Mouse (Mus musculus) MEL (cell line): ENCODE results near the gene Apbb1ip. TPM values are rescaled to one million over a fixed set of nuclear protein-coding genes. Genes with fewer than 3 reads are reported as not detected.

ENCODE experiments used
- DNase-seq: peaks from one replicate; pipeline ENCODE4 v3.0.0; 2011; ENCODE audit warnings: low read depth, low spot score
- H3K27ac ChIP-seq: 2 replicates; pipeline ENCODE4 v1.5.1; 2012; ENCODE audit warnings: low read depth, mild to moderate bottlenecking, control low read depth, low read length, moderate library complexity; ENCODE audit not compliant: control insufficient read depth
- H3K27me3 ChIP-seq, 2 experiments: fragments of 150-350 bp in 1 of 2; sonication (generic) in 1 of 2; 2 replicates each; pipeline ENCODE4 v1.6.1; 2012; ENCODE audit warnings: low read length in 2 of 2, mild to moderate bottlenecking in 2 of 2, improper control_type of control experiment in 1 of 2, moderate library complexity in 1 of 2; ENCODE audit not compliant: insufficient read depth in 2 of 2, control insufficient read depth in 1 of 2
- H3K36me3 ChIP-seq, 2 experiments: 2 replicates each; pipeline ENCODE4 v1.6.1; 2012 to 2014; ENCODE audit warnings: low read length in 2 of 2, improper control_type of control experiment in 1 of 2, inconsistent platforms in 1 of 2, mild to moderate bottlenecking in 1 of 2; ENCODE audit not compliant: insufficient read depth in 2 of 2, control insufficient read depth in 1 of 2
- H3K4me1 ChIP-seq, 2 experiments: fragments of 150-350 bp in 1 of 2; sonication (generic) in 1 of 2; 2 replicates each; pipeline ENCODE4 v1.6.1; 2012; ENCODE audit warnings: low read length in 2 of 2, improper control_type of control experiment in 1 of 2, mild to moderate bottlenecking in 1 of 2; ENCODE audit not compliant: insufficient read depth in 2 of 2, control insufficient read depth in 1 of 2
- H3K4me3 ChIP-seq, 2 experiments: fragments of 150-350 bp in 1 of 2; sonication (generic) in 1 of 2; 2 replicates each; pipeline ENCODE4 v1.5.1; 2012; ENCODE audit warnings: low read depth in 2 of 2, low read length in 2 of 2, mild to moderate bottlenecking in 2 of 2, moderate library complexity in 2 of 2, control low read depth in 1 of 2, improper control_type of control experiment in 1 of 2; ENCODE audit not compliant: control insufficient read depth in 1 of 2, insufficient read depth in 1 of 2
- H3K79me2 ChIP-seq: 2 replicates; pipeline ENCODE4 v1.6.1; 2012; ENCODE audit warnings: mild to moderate bottlenecking, low read length, moderate library complexity; ENCODE audit not compliant: control insufficient read depth, poor library complexity, insufficient read depth
- H3K9ac ChIP-seq: 2 replicates; pipeline ENCODE4 v1.6.1; 2012; ENCODE audit warnings: low read depth, mild to moderate bottlenecking, control low read depth, low read length, moderate library complexity; ENCODE audit not compliant: control insufficient read depth, poor library complexity, severe bottlenecking
- H3K9me3 ChIP-seq: fragments of 150-350 bp; sonication (generic); replicated peaks from 2 replicates; pipeline ENCODE4 v1.6.1; 2012; ENCODE audit warnings: mild to moderate bottlenecking, low read length, improper control_type of control experiment, moderate library complexity; ENCODE audit not compliant: insufficient read depth
- BHLHE40 ChIP-seq: IDR thresholded peaks from 2 replicates; pipeline ENCODE4 v1.6.1; 2012; ENCODE audit warnings: low read depth, mild to moderate bottlenecking, inconsistent platforms, low read length, improper control_type of control experiment, borderline replicate concordance
- CHD1 ChIP-seq: IDR thresholded peaks from 2 replicates; pipeline ENCODE4 v1.6.1; 2012; ENCODE audit warnings: low read depth, mild to moderate bottlenecking, inconsistent platforms, low read length, improper control_type of control experiment
- CHD2 ChIP-seq: IDR thresholded peaks from 2 replicates; pipeline ENCODE4 v1.6.1; 2011; ENCODE audit warnings: low read length, improper control_type of control experiment
- CTCF ChIP-seq, 3 experiments: IDR thresholded peaks in 2 of 3; conservative IDR thresholded peaks in 1 of 3; 2 replicates each; pipeline ENCODE4 v1.5.1; 2011 to 2012; ENCODE audit warnings: low read length in 3 of 3, low read depth in 2 of 3, mild to moderate bottlenecking in 2 of 3, improper control_type of control experiment in 1 of 3, inconsistent platforms in 1 of 3, mixed read lengths in 1 of 3, moderate library complexity in 1 of 3; ENCODE audit not compliant: control insufficient read depth in 1 of 3, insufficient read depth in 1 of 3, poor library complexity in 1 of 3, severe bottlenecking in 1 of 3
- E2F4 ChIP-seq: IDR thresholded peaks from 2 replicates; pipeline ENCODE4 v1.6.1; 2011; ENCODE audit warnings: low read depth, low read length, improper control_type of control experiment, borderline replicate concordance
- ELF1 ChIP-seq: IDR thresholded peaks from 2 replicates; pipeline ENCODE4 v1.6.1; 2014; ENCODE audit warnings: low read depth, mild to moderate bottlenecking, inconsistent platforms, low read length, improper control_type of control experiment, moderate library complexity
- EP300 ChIP-seq, 2 experiments: IDR thresholded peaks; 2 replicates each; pipeline ENCODE4 v1.6.1; 2011; ENCODE audit warnings: improper control_type of control experiment in 2 of 2, low read length in 2 of 2, low read depth in 1 of 2, mild to moderate bottlenecking in 1 of 2
- ETS1 ChIP-seq: IDR thresholded peaks from 2 replicates; pipeline ENCODE4 v1.6.1; 2012; ENCODE audit warnings: low read depth, mild to moderate bottlenecking, inconsistent platforms, low read length, improper control_type of control experiment, moderate library complexity
- GABPA ChIP-seq: IDR thresholded peaks from 2 replicates; pipeline ENCODE4 v1.6.1; 2012; ENCODE audit warnings: low read depth, mild to moderate bottlenecking, inconsistent platforms, low read length, improper control_type of control experiment, moderate library complexity
- GATA1 ChIP-seq: IDR thresholded peaks from 2 replicates; pipeline ENCODE4 v1.6.1; 2011; ENCODE audit warnings: low read depth, low read length, improper control_type of control experiment
- HCFC1 ChIP-seq: IDR thresholded peaks from 2 replicates; pipeline ENCODE4 v1.6.1; 2012; ENCODE audit warnings: low read depth, mild to moderate bottlenecking, inconsistent platforms, low read length, improper control_type of control experiment, moderate library complexity
- JUND ChIP-seq: IDR thresholded peaks from 2 replicates; pipeline ENCODE4 v1.6.1; 2011; ENCODE audit warnings: low read depth, mild to moderate bottlenecking, improper control_type of control experiment, low read length
- KAT2A ChIP-seq: conservative IDR thresholded peaks from 2 replicates; pipeline ENCODE4 v1.6.1; 2012; ENCODE audit warnings: low read depth, low read length, improper control_type of control experiment, inconsistent platforms
- MAFK ChIP-seq: IDR thresholded peaks from 2 replicates; pipeline ENCODE4 v1.6.1; 2011; ENCODE audit warnings: low read depth, mild to moderate bottlenecking, low read length, improper control_type of control experiment, borderline replicate concordance
- MAX ChIP-seq: IDR thresholded peaks from 2 replicates; pipeline ENCODE4 v1.6.1; 2011; ENCODE audit warnings: low read length, improper control_type of control experiment
- MAZ ChIP-seq: IDR thresholded peaks from 2 replicates; pipeline ENCODE4 v1.6.1; 2012; ENCODE audit warnings: low read depth, mild to moderate bottlenecking, inconsistent platforms, low read length, improper control_type of control experiment
- MEF2A ChIP-seq: IDR thresholded peaks from 2 replicates; pipeline ENCODE4 v1.6.1; 2014; ENCODE audit warnings: low read depth, mild to moderate bottlenecking, inconsistent platforms, low read length, improper control_type of control experiment; ENCODE audit not compliant: poor library complexity, insufficient replicate concordance, severe bottlenecking; ENCODE audit errors: extremely low read depth
- MXI1 ChIP-seq: IDR thresholded peaks from 2 replicates; pipeline ENCODE4 v1.6.1; 2011; ENCODE audit warnings: mild to moderate bottlenecking, low read depth, low read length, improper control_type of control experiment
- MYB ChIP-seq: IDR thresholded peaks from 2 replicates; pipeline ENCODE4 v1.6.1; 2011; ENCODE audit warnings: mild to moderate bottlenecking, low read depth, low read length, improper control_type of control experiment
- MYC ChIP-seq: IDR thresholded peaks from 2 replicates; pipeline ENCODE4 v1.6.1; 2011; ENCODE audit warnings: low read depth, mild to moderate bottlenecking, low read length, improper control_type of control experiment, moderate library complexity
- NELFE ChIP-seq: IDR thresholded peaks from 2 replicates; pipeline ENCODE4 v1.6.1; 2011; ENCODE audit warnings: low read depth, low read length, improper control_type of control experiment
- NRF1 ChIP-seq: IDR thresholded peaks from 2 replicates; pipeline ENCODE4 v1.6.1; 2014; ENCODE audit warnings: low read depth, mild to moderate bottlenecking, inconsistent platforms, low read length, improper control_type of control experiment, moderate library complexity; ENCODE audit not compliant: poor library complexity, insufficient read depth, severe bottlenecking
- POLR2A ChIP-seq, 2 experiments: IDR thresholded peaks; 2 replicates each; pipeline ENCODE4 v1.6.1; 2011 to 2012; ENCODE audit warnings: low read length in 2 of 2, mild to moderate bottlenecking in 2 of 2, control low read depth in 1 of 2, improper control_type of control experiment in 1 of 2, low read depth in 1 of 2, moderate library complexity in 1 of 2; ENCODE audit not compliant: control insufficient read depth in 1 of 2, insufficient read depth in 1 of 2, poor library complexity in 1 of 2
- POLR2AphosphoS2 ChIP-seq: IDR thresholded peaks from 2 replicates; pipeline ENCODE4 v1.6.1; 2011; ENCODE audit warnings: low read length, improper control_type of control experiment
- POLR2AphosphoS5 ChIP-seq: IDR thresholded peaks from 2 replicates; pipeline ENCODE4 v1.6.1; 2012; ENCODE audit warnings: low read depth, borderline replicate concordance, mild to moderate bottlenecking, inconsistent platforms, low read length, moderate library complexity, mixed read lengths
- RAD21 ChIP-seq: IDR thresholded peaks from 2 replicates; pipeline ENCODE4 v1.6.1; 2011; ENCODE audit warnings: mild to moderate bottlenecking, low read depth, low read length, improper control_type of control experiment
- RCOR1 ChIP-seq: IDR thresholded peaks from 2 replicates; pipeline ENCODE4 v1.6.1; 2012; ENCODE audit warnings: low read depth, mild to moderate bottlenecking, inconsistent platforms, low read length, improper control_type of control experiment
- SIN3A ChIP-seq: IDR thresholded peaks from 2 replicates; pipeline ENCODE4 v1.6.1; 2012; ENCODE audit warnings: low read length, improper control_type of control experiment, inconsistent platforms
- SMC3 ChIP-seq: IDR thresholded peaks from 2 replicates; pipeline ENCODE4 v1.6.1; 2011; ENCODE audit warnings: low read depth, low read length, improper control_type of control experiment
- TAL1 ChIP-seq: IDR thresholded peaks from 2 replicates; pipeline ENCODE4 v1.6.1; 2012; ENCODE audit warnings: mild to moderate bottlenecking, inconsistent platforms, low read length, moderate library complexity, mixed read lengths
- TBP ChIP-seq: IDR thresholded peaks from 2 replicates; pipeline ENCODE4 v1.8.0; 2011; ENCODE audit warnings: low read depth, low read length, improper control_type of control experiment
- TCF12 ChIP-seq: IDR thresholded peaks from 2 replicates; pipeline ENCODE4 v1.6.1; 2014; ENCODE audit warnings: low read depth, mild to moderate bottlenecking, inconsistent platforms, low read length, improper control_type of control experiment, moderate library complexity
- UBTF ChIP-seq: IDR thresholded peaks from 2 replicates; pipeline ENCODE4 v1.6.1; 2012; ENCODE audit warnings: low read depth, mild to moderate bottlenecking, inconsistent platforms, low read length, improper control_type of control experiment, moderate library complexity, borderline replicate concordance; ENCODE audit not compliant: insufficient read depth
- USF1 ChIP-seq: IDR thresholded peaks from 2 replicates; pipeline ENCODE4 v1.6.1; 2014; ENCODE audit warnings: low read depth, mild to moderate bottlenecking, inconsistent platforms, low read length, improper control_type of control experiment, moderate library complexity
- USF2 ChIP-seq, 2 experiments: IDR thresholded peaks; 2 replicates each; pipeline ENCODE4 v1.6.1; 2011 to 2012; ENCODE audit warnings: improper control_type of control experiment in 2 of 2, low read length in 2 of 2, borderline replicate concordance in 1 of 2, inconsistent platforms in 1 of 2, low read depth in 1 of 2, mild to moderate bottlenecking in 1 of 2; ENCODE audit not compliant: insufficient read depth in 1 of 2
- ZC3H11A ChIP-seq: IDR thresholded peaks from 2 replicates; pipeline ENCODE4 v1.6.1; 2012; ENCODE audit warnings: low read depth, mild to moderate bottlenecking, inconsistent platforms, low read length, improper control_type of control experiment
- ZKSCAN1 ChIP-seq: IDR thresholded peaks from 2 replicates; pipeline ENCODE4 v1.6.1; 2012; ENCODE audit warnings: low read depth, mild to moderate bottlenecking, inconsistent platforms, low read length, improper control_type of control experiment, moderate library complexity
- ZMIZ1 ChIP-seq: IDR thresholded peaks from 2 replicates; pipeline ENCODE4 v1.6.1; 2012; ENCODE audit warnings: low read depth, mild to moderate bottlenecking, inconsistent platforms, low read length, improper control_type of control experiment, moderate library complexity
- ZNF384 ChIP-seq: IDR thresholded peaks from 2 replicates; pipeline ENCODE4 v1.6.1; 2012; ENCODE audit warnings: low read depth, mild to moderate bottlenecking, inconsistent platforms, low read length, improper control_type of control experiment
- polyA plus RNA-seq, 2 experiments: library from polyadenylated mRNA; stranded (reverse) in 1 of 2; unstranded in 1 of 2; fragments of >175 nt in 1 of 2; fragments of >200 nt in 1 of 2; gene quantifications; 2 replicates each; pipeline versions ENCODE4 v1.2.1 to v1.2.4; 2012; ENCODE audit warnings: low replicate concordance in 2 of 2, low read depth in 1 of 2; ENCODE audit not compliant: insufficient read length in 2 of 2, insufficient read depth in 1 of 2, missing spikeins in 1 of 2
- total RNA-seq: library from RNA; depleted of rRNA; stranded (reverse); fragments of 300-350 nt; gene quantifications from 2 replicates; pipeline ENCODE4 v1.2.3, GENCODE M21; 2012

Gene Apbb1ip
- total and polyA plus RNA-seq, 3 experiments: 7.4 to 60.7 TPM; not detected in 1

DNA sequence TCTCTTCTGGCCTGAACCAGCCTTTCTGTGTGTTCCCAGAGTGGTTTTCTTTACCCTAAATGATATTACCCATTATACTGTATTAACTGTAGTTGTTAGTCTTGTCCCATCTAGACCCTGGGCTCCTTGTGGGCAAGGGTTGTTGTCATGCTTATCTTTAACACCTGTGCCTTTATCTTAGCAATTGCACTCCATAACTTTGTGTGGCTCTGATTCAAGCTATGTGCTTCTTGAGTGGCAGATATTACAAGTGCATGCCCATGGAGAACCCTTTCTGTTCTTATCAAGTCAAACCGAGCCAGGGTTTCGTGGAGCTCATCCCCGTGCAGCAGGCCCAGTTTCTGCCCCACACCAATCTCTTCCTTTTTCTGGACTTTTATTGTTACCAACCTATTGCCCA is 130.1 kb downstream of the Apbb1ip start:
- H3K27ac ChIP-seq: no peak overlapping the region
- H3K9ac ChIP-seq: no peak overlapping the region
- H3K4me1 ChIP-seq: no peaks in the 10 kb centered on the region
- H3K36me3 ChIP-seq: peaks cover 10 to 44% of the 10 kb centered on the region in 2 experiments
- peak; percentile 46 for DNase-seq
- no peak for TF ChIP-seq MAX
- TF ChIP-seq CHD2: no peak
- no peak for TF ChIP-seq POLR2AphosphoS2
- no peak for TF ChIP-seq MYB
- TF ChIP-seq ELF1: no peak
- peak; percentile 48 to 65; a peak in 3 of 4 replicates for TF ChIP-seq EP300 (IDR thresholded peaks at IDR 0.05; ENCODE audit: low read depth in 1 of 2, low read length in 2 of 2)
- no peak for TF ChIP-seq ZMIZ1
- no peak for TF ChIP-seq MXI1
- TF ChIP-seq SIN3A: no peak
- no peak for TF ChIP-seq RAD21
- TF ChIP-seq TAL1: peak; percentile 45
- TF ChIP-seq RCOR1: peak; percentile 68
- no peak for TF ChIP-seq MYC
- TF ChIP-seq ZNF384: no peak
- TF ChIP-seq USF2 (IDR thresholded peaks at IDR 0.05; ENCODE audit: borderline replicate concordance in 1 of 2, insufficient read depth in 1 of 2, low read depth in 1 of 2, low read length in 2 of 2): no peak
- TF ChIP-seq GABPA: no peak
- no peak for TF ChIP-seq ZKSCAN1
- TF ChIP-seq MEF2A: no peak
- no peak for TF ChIP-seq MAZ
- no peak for TF ChIP-seq UBTF
- no peak for TF ChIP-seq HCFC1
- TF ChIP-seq POLR2AphosphoS5: no peak
- peak; percentile 76; the same call in 1 of the 2 replicates for TF ChIP-seq TCF12
- no peak for TF ChIP-seq BHLHE40
- no peak for TF ChIP-seq KAT2A
- TF ChIP-seq MAFK: no peak
- TF ChIP-seq USF1: no peak
- peak; percentile 73 for TF ChIP-seq GATA1
- TF ChIP-seq CTCF (IDR thresholded peaks at IDR 0.05 in 2 of 3, conservative IDR thresholded peaks at IDR 0.05 in 1 of 3; ENCODE audit: control insufficient read depth in 1 of 3, insufficient read depth in 1 of 3, low read depth in 2 of 3, low read length in 3 of 3, poor library complexity in 1 of 3, severe bottlenecking in 1 of 3): no peak
- TF ChIP-seq TBP: no peak
- TF ChIP-seq POLR2A (IDR thresholded peaks at IDR 0.05; ENCODE audit: control insufficient read depth in 1 of 2, insufficient read depth in 1 of 2, low read depth in 1 of 2, low read length in 2 of 2, poor library complexity in 1 of 2): no peak
- no peak for TF ChIP-seq SMC3
- no peak for TF ChIP-seq CHD1
- peak; percentile 36; the same call in 1 of the 2 replicates for TF ChIP-seq ETS1
- TF ChIP-seq NRF1: no peak
- no peak for TF ChIP-seq E2F4
- no peak for TF ChIP-seq ZC3H11A
- TF ChIP-seq JUND: no peak
- TF ChIP-seq NELFE: no peak
- no peak overlapping the region for H3K4me3 ChIP-seq
- peaks cover 5% of the 10 kb centered on the region for H3K79me2 ChIP-seq
- H3K9me3 ChIP-seq: no peaks in the 10 kb centered on the region
- H3K27me3 ChIP-seq: no peaks in the 10 kb centered on the region
